Mouse (Mus musculus) colon, adult 2 months (tissue): ENCODE results near the gene Plekha6. TPM values are rescaled to one million over a fixed set of nuclear protein-coding genes. Genes with fewer than 3 reads are reported as not detected.

Source experiments
- polyA plus RNA-seq: library from polyadenylated mRNA; depleted of rRNA; stranded (reverse); fragments of >200 nt; gene quantifications from 2 replicates; pipeline ENCODE4 v1.2.3, GENCODE M21; 2012; rRNA removed

Plekha6 gene
- 215 and 248 TPM in 2 replicates for polyA plus RNA-seq

GRCm38 (mm10) chr1:133163820-133164431, at the start of gene Plekha6:
Gene Plekha6 (plus strand): TSS chr1:133164210.

DNA sequence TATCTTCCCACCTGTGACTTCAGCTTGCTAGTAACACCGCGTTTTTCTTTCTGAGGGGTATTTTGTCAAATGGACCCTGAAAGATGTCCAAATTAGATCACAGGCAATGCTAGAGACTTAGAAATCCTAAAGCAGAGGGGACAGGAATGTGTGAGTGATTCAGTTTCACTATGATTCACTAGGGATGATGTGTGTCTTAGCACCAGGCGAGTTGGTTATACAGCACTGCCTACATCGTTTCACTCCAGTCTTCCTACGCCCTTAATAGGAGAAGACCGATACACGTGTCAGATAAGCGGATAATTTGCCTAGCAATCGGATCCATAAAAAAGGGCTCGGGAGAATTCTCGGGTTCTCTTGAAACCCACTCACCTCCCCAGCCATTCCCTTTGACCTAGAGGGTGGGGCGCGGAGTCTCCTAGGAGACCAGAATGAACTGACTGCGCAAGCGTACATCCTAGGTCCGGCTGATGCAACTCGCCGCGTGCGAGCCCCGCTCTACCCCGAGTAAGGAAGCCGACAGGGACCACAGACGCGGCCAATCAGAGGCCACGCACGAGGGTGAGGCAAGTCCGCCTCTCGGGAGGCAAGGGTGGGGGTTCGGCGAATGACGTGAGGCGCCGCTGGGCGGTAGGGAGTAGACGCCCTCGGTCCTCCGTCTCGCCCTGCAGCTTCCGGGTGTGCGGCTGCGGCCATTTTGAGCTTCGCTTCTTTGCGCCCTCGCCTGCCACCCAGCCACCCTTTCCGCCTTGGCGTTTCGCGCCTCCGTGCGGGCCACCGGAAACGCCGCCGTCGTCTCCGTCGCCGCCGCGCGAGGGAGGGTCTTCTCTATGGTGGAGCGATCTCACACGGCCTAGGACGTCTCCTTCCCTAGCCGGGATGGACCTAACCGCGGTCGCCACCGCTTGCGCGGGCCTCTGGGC, 33.1 kb upstream of the Plekha6 start, which contains the start of gene Ppp1r15b:
Gene Ppp1r15b, plus strand, starts transcription at position 506 of the 923 bp plus-strand sequence.

DNA sequence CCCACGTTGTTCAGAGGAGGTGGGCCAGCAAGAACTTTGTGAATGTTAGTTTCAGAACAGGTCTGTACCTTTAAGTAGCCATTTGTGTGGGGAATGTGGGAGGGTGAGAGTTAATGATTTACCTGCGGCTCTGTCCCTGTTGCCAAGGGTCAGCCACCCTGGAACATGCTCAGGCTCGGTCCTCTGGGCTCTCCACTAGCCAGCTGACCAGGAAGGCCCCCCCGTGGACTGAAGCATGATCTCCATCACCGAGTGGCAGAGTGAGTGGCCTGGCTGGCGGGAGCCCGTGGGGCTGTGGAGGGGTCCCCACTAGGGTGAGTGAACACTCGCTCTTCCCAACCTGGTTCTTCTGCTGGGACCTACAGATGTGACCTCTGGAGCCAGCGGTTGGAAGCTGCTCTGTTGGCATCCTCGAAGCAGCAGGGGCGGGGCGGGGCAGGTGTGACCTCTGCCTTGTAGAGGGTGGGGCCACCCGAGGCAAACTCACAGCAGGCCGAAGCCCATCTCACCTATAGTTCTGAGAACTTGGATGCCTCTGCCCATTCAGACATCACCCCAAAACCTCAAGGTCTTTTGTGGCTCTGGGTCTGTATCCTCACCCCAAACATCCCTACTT, 145.8 kb downstream of the Plekha6 start, which contains the start of gene Golt1a:
Gene Golt1a, plus strand, starts transcription at position 149 of the 616 bp plus-strand sequence.

GRCm38 (mm10) chr1:133321267-133321925, 157.4 kb downstream of the Plekha6 start, which contains the start of gene Kiss1:
Gene Kiss1 (plus strand): TSS chr1:133321875.

DNA sequence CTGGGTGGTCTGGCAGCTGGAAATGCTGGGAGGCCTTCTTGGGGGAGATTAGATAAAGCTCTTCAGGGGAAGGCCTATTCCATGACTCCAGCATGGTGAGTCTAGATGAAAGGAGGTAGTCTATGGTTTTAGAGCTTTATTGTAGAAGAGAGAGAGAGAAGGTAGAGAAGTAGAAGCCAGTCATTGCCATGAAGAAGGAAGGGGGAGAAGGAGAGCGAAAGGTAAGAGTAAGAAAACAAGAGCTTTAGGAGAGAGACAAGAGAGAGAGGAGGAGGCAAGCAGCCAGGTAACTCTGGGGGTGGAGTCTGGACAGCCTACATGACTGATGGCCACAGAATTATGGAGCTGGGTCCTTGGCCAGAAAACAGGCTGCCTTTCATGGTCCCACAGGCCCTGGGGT, 186.2 kb downstream of the Plekha6 start, which contains the start of gene Ren1:
Gene Ren1, plus strand, starts transcription at position 301 of the 400 bp plus-strand sequence.

Other genes starting within 250 kb of the Plekha6 start
- 16.5 and 21.4 TPM in 2 replicates for gene Mdm4, start 133.6 kb upstream of the Plekha6 start, polyA plus RNA-seq
- gene Pik3c2b, start 118.5 kb upstream of the Plekha6 start, polyA plus RNA-seq: 35.7 and 39.0 TPM in 2 replicates
- gene Ppp1r15b, start 33.1 kb upstream of the Plekha6 start, polyA plus RNA-seq: 35.9 and 37.4 TPM in 2 replicates
- gene Golt1a, start 145.6 kb downstream of the Plekha6 start, polyA plus RNA-seq: 10.7 and 11.9 TPM in 2 replicates
- 2.0 TPM in 1 of 2 replicates, not detected in the other for gene Kiss1, start 157.7 kb downstream of the Plekha6 start, polyA plus RNA-seq
- gene Ren1, start 186.3 kb downstream of the Plekha6 start, polyA plus RNA-seq: 0.13 and 0.30 TPM in 2 replicates
- 1.0 and 1.3 TPM in 2 replicates for gene Etnk2, start 199.4 kb downstream of the Plekha6 start, polyA plus RNA-seq